Mouse (Mus musculus): ENCODE results near the gene Sart3. TPM values are rescaled to one million over a fixed set of nuclear protein-coding genes. Genes with fewer than 3 reads are reported as not detected.
A peak's percentile ranks its signal among the peaks of the same experiment; 100 is the strongest.
"Not testable (repeated sequence)": the region's sequence is repeated elsewhere in the genome, so short reads cannot be mapped to it uniquely, and the experiment has no call there.

The Sart3 gene
- polyA plus RNA-seq (2016; fragmentation: Nextera tagmentation; extraction: Ambion mirVana), result 74.6 and 78.3 TPM in 2 replicates

GRCm38 (mm10) chr5:113772450-113772895, at the start of gene Sart3, which contains the start of gene Iscu:
Gene Sart3 (minus strand): TSS chr5:113772510.
Gene Iscu (plus strand): TSS chr5:113772748.
- Histone ChIP-seq H3K36me3 (replicated peaks) (peaks cover 58% of the 10 kb centered on the region), H3K9me3 (no peaks in the 10 kb centered on the region), H3K4me3 (peak within 1 kb of the TSS; percentile 100), H3K4me1 (peaks cover 40% of the 10 kb centered on the region), H3K27me3 (ENCODE audit: poor library complexity, severe bottlenecking) (no peaks in the 10 kb centered on the region), H3K27ac (peak within 1 kb of the TSS; percentile 97)
- WGBS, result under 1% methylated on average over 49 of the region's 49 CpGs
- DNase-seq (ENCODE audit: extremely low spot score, low spot score), result peak; percentile 89

GRCm38 (mm10) chr5:113818572-113818971, 46.3 kb upstream of the Sart3 start:
- Histone ChIP-seq H3K27me3 (ENCODE audit: poor library complexity, severe bottlenecking) (peaks cover 13% of the 10 kb centered on the region), H3K9me3 (no peaks in the 10 kb centered on the region), H3K36me3 (replicated peaks) (no peaks in the 10 kb centered on the region), H3K27ac (no peak overlapping the region), H3K4me3 (no peak overlapping the region), H3K4me1 (peaks cover 31% of the 10 kb centered on the region)
- no peak for DNase-seq (ENCODE audit: extremely low spot score, low spot score)
- 71% methylated on average over 14 of the region's 14 CpGs for WGBS

GRCm38 (mm10) chr5:113815638-113816152, 43.4 kb upstream of the Sart3 start:
- Histone ChIP-seq H3K4me3 (peak overlapping the region; percentile 16), H3K4me1 (peaks cover 31% of the 10 kb centered on the region), H3K27ac (0 out of 2 replicates have a peak overlapping the region, but pooled peaks have one; percentile 13), H3K36me3 (replicated peaks) (no peaks in the 10 kb centered on the region), H3K27me3 (ENCODE audit: poor library complexity, severe bottlenecking) (peaks cover 13% of the 10 kb centered on the region), H3K9me3 (peaks cover 8% of the 10 kb centered on the region; the same call in 1 of the 2 replicates)
- peak; percentile 88 for DNase-seq (ENCODE audit: extremely low spot score, low spot score)
- 15% methylated on average over 15 of the region's 15 CpGs for WGBS

- Histone ChIP-seq H3K4me3 (no peak overlapping the region), H3K27me3 (ENCODE audit: poor library complexity, severe bottlenecking) (peaks cover 13% of the 10 kb centered on the region), H3K27ac (no peak overlapping the region), H3K4me1 (peaks cover 31% of the 10 kb centered on the region), H3K9me3 (peaks cover 13% of the 10 kb centered on the region; the same call in 1 of the 2 replicates), H3K36me3 (replicated peaks) (no peaks in the 10 kb centered on the region)
- no peak for DNase-seq (ENCODE audit: extremely low spot score, low spot score)
- 53% methylated on average over 11 of the region's 11 CpGs for WGBS
Measured at GRCm38 (mm10) chr5:113815041-113815389, 42.7 kb upstream of the Sart3 start.

- Histone ChIP-seq H3K27me3 (ENCODE audit: poor library complexity, severe bottlenecking) (peaks cover 13% of the 10 kb centered on the region), H3K36me3 (replicated peaks) (no peaks in the 10 kb centered on the region), H3K4me1 (peaks cover 31% of the 10 kb centered on the region), H3K9me3 (peaks cover 13% of the 10 kb centered on the region; the same call in 1 of the 2 replicates), H3K27ac (no peak overlapping the region; the same call in 1 of the 2 replicates), H3K4me3 (no peak overlapping the region)
- WGBS, result 40% methylated on average over 27 of the region's 27 CpGs
- no peak for DNase-seq (ENCODE audit: extremely low spot score, low spot score)
Measured at GRCm38 (mm10) chr5:113814111-113815040, 42.1 kb upstream of the Sart3 start.

GRCm38 (mm10) chr5:113813608-113814007, 41.3 kb upstream of the Sart3 start:
- peaks cover 28% of the 10 kb centered on the region for H3K4me1 ChIP-seq

GRCm38 (mm10) chr5:113812638-113813037, 40.3 kb upstream of the Sart3 start:
- Histone ChIP-seq H3K27ac (no peak overlapping the region), H3K4me3 (no peak overlapping the region), H3K9me3 (peaks cover 13% of the 10 kb centered on the region; the same call in 1 of the 2 replicates), H3K4me1 (peaks cover 31% of the 10 kb centered on the region), H3K27me3 (ENCODE audit: poor library complexity, severe bottlenecking) (peaks cover 13% of the 10 kb centered on the region), H3K36me3 (replicated peaks) (no peaks in the 10 kb centered on the region)
- WGBS, result 96% methylated on average over 2 of the region's 2 CpGs
- DNase-seq (ENCODE audit: extremely low spot score, low spot score), result no peak

More at GRCm38 (mm10) chr5:113813608-113814007, 41.3 kb upstream of the Sart3 start:
- Histone ChIP-seq H3K27ac (no peak overlapping the region), H3K9me3 (peaks cover 13% of the 10 kb centered on the region; the same call in 1 of the 2 replicates), H3K36me3 (replicated peaks) (no peaks in the 10 kb centered on the region), H3K27me3 (ENCODE audit: poor library complexity, severe bottlenecking) (peaks cover 13% of the 10 kb centered on the region), H3K4me3 (no peak overlapping the region)
- WGBS, result 25% methylated on average over 9 of the region's 9 CpGs
- DNase-seq (ENCODE audit: extremely low spot score, low spot score), result no peak

GRCm38 (mm10) chr5:113811824-113812420, 39.6 kb upstream of the Sart3 start:
- 25% methylated on average over 11 of the region's 12 CpGs for WGBS
- not testable (repeated sequence) for DNase-seq (ENCODE audit: extremely low spot score, low spot score); H3K27ac ChIP-seq; H3K4me3 ChIP-seq; H3K36me3 ChIP-seq (replicated peaks)
- H3K27me3 ChIP-seq (ENCODE audit: poor library complexity, severe bottlenecking), result peaks cover 13% of the 10 kb centered on the region
- H3K9me3 ChIP-seq, result peaks cover 13% of the 10 kb centered on the region; the same call in 1 of the 2 replicates
- peaks cover 38% of the 10 kb centered on the region for H3K4me1 ChIP-seq

- no peak for DNase-seq (ENCODE audit: extremely low spot score, low spot score)
- Histone ChIP-seq H3K36me3 (replicated peaks) (no peaks in the 10 kb centered on the region), H3K9me3 (peaks cover 13% of the 10 kb centered on the region; the same call in 1 of the 2 replicates), H3K27ac (no peak overlapping the region), H3K4me1 (peaks cover 36% of the 10 kb centered on the region), H3K27me3 (ENCODE audit: poor library complexity, severe bottlenecking) (peaks cover 12% of the 10 kb centered on the region), H3K4me3 (no peak overlapping the region)
- WGBS, result 92% methylated on average over 4 of the region's 4 CpGs
Measured at GRCm38 (mm10) chr5:113810111-113810510, 37.8 kb upstream of the Sart3 start.

GRCm38 (mm10) chr5:113808177-113808576, 35.9 kb upstream of the Sart3 start:
- H3K4me3 ChIP-seq, result no peak overlapping the region
- peaks cover 13% of the 10 kb centered on the region; the same call in 1 of the 2 replicates for H3K9me3 ChIP-seq
- no peak for DNase-seq (ENCODE audit: extremely low spot score, low spot score)
- WGBS, result 64% methylated on average over 2 of the region's 2 CpGs
- no peaks in the 10 kb centered on the region for H3K36me3 ChIP-seq (replicated peaks)
- H3K4me1 ChIP-seq, result peaks cover 37% of the 10 kb centered on the region
- H3K27ac ChIP-seq, result peak overlapping the region; percentile 60
- H3K27me3 ChIP-seq (ENCODE audit: poor library complexity, severe bottlenecking), result no peaks in the 10 kb centered on the region

GRCm38 (mm10) chr5:113807712-113808111, 35.4 kb upstream of the Sart3 start:
- Histone ChIP-seq H3K36me3 (replicated peaks) (no peaks in the 10 kb centered on the region), H3K4me3 (no peak overlapping the region), H3K9me3 (peaks cover 13% of the 10 kb centered on the region; the same call in 1 of the 2 replicates), H3K27ac (peak overlapping the region; percentile 60), H3K4me1 (peaks cover 37% of the 10 kb centered on the region), H3K27me3 (ENCODE audit: poor library complexity, severe bottlenecking) (no peaks in the 10 kb centered on the region)
- 51% methylated on average over 9 of the region's 9 CpGs for WGBS
- no peak for DNase-seq (ENCODE audit: extremely low spot score, low spot score)

GRCm38 (mm10) chr5:113806414-113806813, 34.1 kb upstream of the Sart3 start:
- H3K27ac ChIP-seq, result no peak overlapping the region
- no peak for DNase-seq (ENCODE audit: extremely low spot score, low spot score)
- H3K4me1 ChIP-seq, result peaks cover 37% of the 10 kb centered on the region
- 49% methylated on average over 10 of the region's 10 CpGs for WGBS
- H3K9me3 ChIP-seq, result peaks cover 10% of the 10 kb centered on the region; the same call in 1 of the 2 replicates
- H3K4me3 ChIP-seq, result no peak overlapping the region
- no peaks in the 10 kb centered on the region for H3K36me3 ChIP-seq (replicated peaks)
- H3K27me3 ChIP-seq (ENCODE audit: poor library complexity, severe bottlenecking), result no peaks in the 10 kb centered on the region
